Mouse (Mus musculus) heart, embryonic 11.5 days (tissue): ENCODE data around the gene Sez6l2. TPM values are rescaled to one million over a fixed set of nuclear protein-coding genes. Genes with fewer than 3 reads are reported as not detected.

Source experiments
- ATAC-seq: fragments of 200-750 bp; cut with Nextera tagmentation; replicated peaks from 2 replicates; pipeline ENCODE4 v1.8.0; 2017; ENCODE audit warnings: moderate library complexity; ENCODE audit not compliant: insufficient number of reproducible peaks, low FRiP score, low TSS enrichment
- H3K27ac ChIP-seq: fragments of 300-500 bp; sonication (generic); 2 replicates; pipeline ENCODE4 v1.5.1; 2014; ENCODE audit warnings: mild to moderate bottlenecking, low read depth, low read length
- H3K27me3 ChIP-seq: fragments of 300-500 bp; sonication (generic); 2 replicates; pipeline ENCODE4 v1.6.1; 2014; ENCODE audit warnings: mild to moderate bottlenecking, low read length, mixed read lengths; ENCODE audit not compliant: control insufficient read depth, insufficient read depth
- H3K36me3 ChIP-seq: fragments of 300-500 bp; sonication (generic); 2 replicates; pipeline ENCODE4 v1.6.1; 2014; ENCODE audit warnings: mild to moderate bottlenecking, low read length, moderate library complexity, mixed read lengths; ENCODE audit not compliant: control insufficient read depth, insufficient read depth
- H3K4me1 ChIP-seq: fragments of 300-500 bp; sonication (generic); 2 replicates; pipeline ENCODE4 v1.6.1; 2014; ENCODE audit warnings: low read length; ENCODE audit not compliant: control insufficient read depth, insufficient read depth
- H3K4me2 ChIP-seq: fragments of 300-500 bp; sonication (generic); 2 replicates; pipeline ENCODE4 v1.6.1; 2014; ENCODE audit warnings: mild to moderate bottlenecking, moderate library complexity
- H3K4me3 ChIP-seq: fragments of 300-500 bp; sonication (generic); 2 replicates; pipeline ENCODE4 v1.5.1; 2014; ENCODE audit warnings: low read depth, low read length
- H3K9ac ChIP-seq: fragments of 300-500 bp; sonication (generic); 2 replicates; pipeline ENCODE4 v1.6.1; 2014; ENCODE audit warnings: mild to moderate bottlenecking, low read depth, low read length, moderate library complexity
- H3K9me3 ChIP-seq: fragments of 300-500 bp; sonication (generic); replicated peaks from 2 replicates; pipeline ENCODE4 v1.6.1; 2016; ENCODE audit warnings: low read length; ENCODE audit not compliant: control insufficient read depth
- WGBS: fragments of 180-500 bp; shearing (Covaris S2); extraction: QIAGEN DNeasy Blood & Tissue Kit; methylation state at CpG from one replicate; pipeline ENCODE4 v1.1.7; 2014; ENCODE audit not compliant: insufficient replicate concordance; 5-methylcytosine and 5-hydroxymethylcytosine counted together
- polyA plus RNA-seq: library from polyadenylated mRNA; unstranded; fragments of >200 nt; fragmentation: Nextera tagmentation; extraction: Ambion mirVana; gene quantifications from 2 replicates; pipeline ENCODE4 v1.2.1, GENCODE M21; 2014

The Sez6l2 gene
- polyA plus RNA-seq, 1 experiment from 2014 or later: 0.20 TPM

GRCm38 (mm10) chr7:127004122-127004875 lies 53.9 kb downstream of the Sez6l2 start:
- no peak for ATAC-seq
- H3K4me3 ChIP-seq: no peak overlapping the region
- no peaks in the 10 kb centered on the region for H3K9me3 ChIP-seq
- no peak overlapping the region for H3K4me2 ChIP-seq
- H3K4me1 ChIP-seq: peaks cover 9% of the 10 kb centered on the region; the same call in 1 of the 2 replicates
- H3K27ac ChIP-seq: no peak overlapping the region
- 81% methylated on average over 4 of the region's 4 CpGs for WGBS
- no peaks in the 10 kb centered on the region for H3K27me3 ChIP-seq
- H3K36me3 ChIP-seq: no peaks in the 10 kb centered on the region
- no peak overlapping the region for H3K9ac ChIP-seq

DNA sequence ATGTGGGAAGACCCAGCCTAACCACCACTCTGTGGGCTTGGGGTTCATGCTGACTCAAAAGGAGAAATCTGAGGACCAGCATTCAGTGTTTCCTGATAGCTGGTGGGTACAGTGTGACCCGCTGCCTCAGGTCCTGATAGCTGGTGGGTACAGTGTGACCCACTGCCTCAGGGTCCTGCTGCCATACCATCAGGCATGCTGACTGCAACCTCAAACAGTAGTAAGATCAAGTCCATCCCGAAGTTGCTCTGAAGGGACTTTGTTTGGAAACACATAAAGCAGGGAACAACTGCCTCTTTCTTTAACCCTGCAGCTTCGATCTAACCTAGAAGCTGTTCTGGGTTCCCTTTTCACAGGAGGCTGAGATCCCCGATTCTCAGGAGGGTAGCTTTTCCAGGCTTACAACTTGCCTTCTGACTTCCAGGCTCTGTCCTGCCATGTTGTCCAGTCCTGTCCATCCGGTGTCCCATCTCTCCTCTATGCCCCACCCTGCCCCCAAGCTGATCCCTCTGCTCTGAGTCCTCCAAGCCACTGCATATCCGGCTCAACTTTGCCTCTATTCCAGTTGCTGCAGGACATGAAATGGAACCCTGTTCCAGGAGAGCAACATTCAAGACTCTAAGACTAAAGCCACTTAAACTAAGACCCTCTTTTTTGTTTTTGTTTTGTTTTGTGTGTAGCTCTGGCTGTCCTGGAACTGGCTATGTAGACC lies 57.1 kb downstream of the Sez6l2 start:
- Histone ChIP-seq H3K27me3 (no peaks in the 10 kb centered on the region), H3K27ac (no peak overlapping the region), H3K9ac (0 out of 2 replicates have a peak overlapping the region, but pooled peaks have one; percentile 10), H3K9me3 (no peaks in the 10 kb centered on the region), H3K4me2 (no peak overlapping the region), H3K4me3 (no peak overlapping the region), H3K36me3 (no peaks in the 10 kb centered on the region), H3K4me1 (peaks cover 9% of the 10 kb centered on the region; the same call in 1 of the 2 replicates)
- ATAC-seq: no peak
- 82% methylated on average over 6 of the region's 6 CpGs for WGBS

DNA sequence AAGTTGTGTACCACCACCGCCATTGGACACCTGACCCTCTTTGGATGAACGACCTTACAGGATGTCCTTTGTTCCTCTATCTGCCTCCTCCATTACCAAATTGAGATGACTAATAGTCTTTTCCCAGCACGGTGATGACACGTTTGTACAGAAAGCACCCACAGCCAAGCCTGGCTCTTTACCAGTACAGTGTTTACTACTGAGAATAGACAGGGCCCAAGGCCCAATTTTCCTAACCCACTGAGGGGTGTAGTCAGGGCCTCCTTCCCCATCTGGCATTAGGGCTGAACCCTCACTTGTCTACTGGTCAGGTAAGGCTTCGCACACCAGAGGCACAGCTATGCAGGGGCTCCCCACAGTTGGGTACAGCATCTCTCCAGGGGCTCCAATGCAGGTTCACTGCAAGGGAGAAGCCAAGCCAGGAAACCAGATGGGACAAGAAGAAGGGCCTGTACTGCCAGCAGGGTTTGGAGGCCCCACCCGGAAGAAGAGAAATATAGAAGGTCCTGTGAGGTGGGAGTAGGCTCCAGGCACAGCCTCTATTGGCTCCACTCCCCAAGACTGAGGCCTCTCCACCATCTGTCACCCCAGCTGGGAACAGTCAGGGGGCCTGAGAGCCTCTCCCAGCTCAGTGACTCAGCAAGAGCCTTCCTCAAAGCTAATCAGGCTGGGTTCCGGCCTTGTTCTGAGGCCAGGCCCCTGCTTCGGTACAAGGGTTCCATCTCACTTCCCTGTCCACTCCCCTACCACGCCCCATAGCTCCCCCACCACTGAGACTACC lies 58.1 kb downstream of the Sez6l2 start:
- Histone ChIP-seq H3K9ac (0 out of 2 replicates have a peak overlapping the region, but pooled peaks have one; percentile 16), H3K27ac (peak overlapping the region; percentile 50), H3K4me2 (no peak overlapping the region), H3K4me3 (no peak overlapping the region), H3K9me3 (no peaks in the 10 kb centered on the region), H3K36me3 (peaks cover 3% of the 10 kb centered on the region; the same call in 1 of the 2 replicates), H3K27me3 (no peaks in the 10 kb centered on the region), H3K4me1 (peaks cover 9% of the 10 kb centered on the region; the same call in 1 of the 2 replicates)
- ATAC-seq: peak; percentile 82
- WGBS: 37% methylated on average over 9 of the region's 9 CpGs

DNA sequence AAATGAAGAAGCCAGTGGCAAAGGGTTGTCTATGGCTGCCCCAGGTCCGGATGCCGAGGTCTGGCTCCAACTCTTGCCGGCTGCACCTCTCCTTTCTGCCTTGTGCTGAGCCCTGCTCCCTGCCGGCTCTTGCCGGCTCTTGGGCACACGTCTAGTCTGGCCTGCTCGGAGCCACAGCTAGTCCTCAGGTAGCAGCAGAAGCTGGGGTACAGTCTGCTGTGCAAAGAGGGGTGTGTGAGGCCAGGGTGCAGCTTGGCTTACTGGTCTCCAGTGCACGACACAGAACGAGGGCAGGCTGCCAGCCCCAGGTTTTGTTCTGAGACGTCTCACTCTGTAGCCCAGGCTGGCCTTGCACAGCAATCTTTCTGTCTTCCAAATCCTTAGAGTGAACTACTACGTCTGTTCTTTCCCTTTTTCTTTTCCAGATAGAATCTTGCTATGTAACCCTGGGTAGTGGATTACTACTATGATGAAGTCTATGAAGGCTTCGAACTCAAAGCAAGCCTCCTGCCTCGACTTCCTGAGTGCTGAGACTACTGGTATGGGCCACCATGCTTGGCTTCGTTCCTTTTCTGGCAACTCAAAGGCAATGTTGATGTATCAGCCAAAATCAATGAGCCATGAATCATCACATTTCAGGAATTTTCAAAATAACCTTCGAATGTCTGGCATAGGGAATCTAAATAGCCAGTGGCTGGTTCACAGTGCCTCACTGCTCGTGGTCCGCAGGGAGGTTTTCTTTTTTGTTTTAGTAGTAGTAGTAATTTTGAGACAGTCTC lies 59.1 kb downstream of the Sez6l2 start:
- Histone ChIP-seq H3K9me3 (no peaks in the 10 kb centered on the region), H3K4me2 (no peak overlapping the region), H3K36me3 (peaks cover 3% of the 10 kb centered on the region; the same call in 1 of the 2 replicates), H3K27me3 (no peaks in the 10 kb centered on the region), H3K9ac (no peak overlapping the region), H3K4me3 (no peak overlapping the region), H3K27ac (peak overlapping the region; percentile 50), H3K4me1 (peaks cover 14% of the 10 kb centered on the region)
- ATAC-seq: no peak
- WGBS: 84% methylated on average over 17 of the region's 17 CpGs

DNA sequence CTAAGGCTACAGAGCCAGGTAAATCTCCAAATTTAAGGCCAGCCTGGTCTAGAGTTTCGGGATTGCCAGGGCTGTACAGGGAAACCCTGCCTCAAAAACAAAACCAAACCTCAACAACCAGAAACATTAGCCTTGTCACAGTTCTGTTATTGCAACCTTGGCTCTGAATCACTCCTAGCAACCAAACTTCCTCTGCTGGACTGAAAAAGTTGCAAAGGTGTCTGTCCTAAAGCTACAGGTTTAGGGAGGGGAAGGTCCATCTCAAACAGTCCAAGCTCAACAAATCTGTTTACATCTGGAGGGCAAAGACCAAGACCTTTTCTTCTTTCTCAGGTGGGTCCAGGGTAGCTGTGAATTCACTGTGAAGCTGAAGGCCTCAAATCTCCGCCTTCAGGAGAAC lies 60.7 kb downstream of the Sez6l2 start:
- no peaks in the 10 kb centered on the region for H3K9me3 ChIP-seq
- no peak overlapping the region for H3K4me3 ChIP-seq
- ATAC-seq: no peak
- peaks cover 6% of the 10 kb centered on the region for H3K36me3 ChIP-seq
- no peak overlapping the region for H3K27ac ChIP-seq
- WGBS: 93% methylated on average over 2 of the region's 2 CpGs
- no peak overlapping the region for H3K9ac ChIP-seq
- peaks cover 30% of the 10 kb centered on the region for H3K4me1 ChIP-seq
- H3K27me3 ChIP-seq: no peaks in the 10 kb centered on the region
- no peak overlapping the region for H3K4me2 ChIP-seq

- no peak overlapping the region for H3K27ac ChIP-seq
- H3K9me3 ChIP-seq: no peaks in the 10 kb centered on the region
- 81% methylated on average over 2 of the region's 2 CpGs for WGBS
- peaks cover 30% of the 10 kb centered on the region for H3K4me1 ChIP-seq
- peaks cover 6% of the 10 kb centered on the region for H3K36me3 ChIP-seq
- H3K4me2 ChIP-seq: no peak overlapping the region
- H3K9ac ChIP-seq: no peak overlapping the region
- no peak for ATAC-seq
- H3K4me3 ChIP-seq: no peak overlapping the region
- H3K27me3 ChIP-seq: no peaks in the 10 kb centered on the region
Observed at GRCm38 (mm10) chr7:127011717-127012116, 61.4 kb downstream of the Sez6l2 start.

GRCm38 (mm10) chr7:127012374-127012773 lies 62.0 kb downstream of the Sez6l2 start:
- H3K4me3 ChIP-seq: no peak overlapping the region
- H3K4me1 ChIP-seq: peaks cover 30% of the 10 kb centered on the region
- ATAC-seq: no peak
- no peak overlapping the region for H3K27ac ChIP-seq
- no peaks in the 10 kb centered on the region for H3K9me3 ChIP-seq
- no peak overlapping the region for H3K9ac ChIP-seq
- no peaks in the 10 kb centered on the region for H3K27me3 ChIP-seq
- peaks cover 6% of the 10 kb centered on the region for H3K36me3 ChIP-seq
- WGBS: 78% methylated on average over 6 of the region's 6 CpGs
- H3K4me2 ChIP-seq: no peak overlapping the region

DNA sequence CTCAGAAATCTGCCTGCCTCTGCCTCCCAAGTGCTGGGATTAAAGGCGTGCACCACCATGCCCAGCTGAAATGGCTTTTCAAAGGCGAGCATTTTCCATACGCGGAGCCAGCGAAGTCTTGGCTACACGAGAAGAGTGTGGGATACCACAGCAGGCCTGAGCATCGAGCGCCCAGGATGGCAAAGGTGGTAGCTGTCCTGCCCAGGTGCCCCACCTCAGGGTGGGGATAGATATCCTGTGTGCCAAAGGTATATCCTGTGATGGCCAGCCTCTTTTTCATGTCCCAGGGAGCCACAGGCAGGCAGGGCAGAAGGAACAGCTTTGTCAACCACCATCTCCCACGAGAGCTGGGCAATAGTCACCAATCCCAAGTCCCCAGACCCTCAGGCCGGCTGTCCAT lies 62.5 kb downstream of the Sez6l2 start:
- Histone ChIP-seq H3K36me3 (peaks cover 6% of the 10 kb centered on the region), H3K4me3 (no peak overlapping the region), H3K9me3 (no peaks in the 10 kb centered on the region), H3K9ac (no peak overlapping the region), H3K27ac (no peak overlapping the region), H3K4me1 (peaks cover 30% of the 10 kb centered on the region), H3K27me3 (no peaks in the 10 kb centered on the region), H3K4me2 (no peak overlapping the region)
- 95% methylated on average over 10 of the region's 10 CpGs for WGBS
- ATAC-seq: no peak
